Mouse (Mus musculus) midbrain, embryonic 15.5 days (tissue): ENCODE measurements around the gene Afg1l. TPM values are rescaled to one million over a fixed set of nuclear protein-coding genes. Genes with fewer than 3 reads are reported as not detected.

Source experiments
- ATAC-seq: fragments of 200-750 bp; cut with Nextera tagmentation; replicated peaks from 2 replicates; pipeline ENCODE4 v1.8.0; 2017; ENCODE audit warnings: moderate TSS enrichment
- H3K27ac ChIP-seq: fragments of 300-500 bp; sonication (generic); 2 replicates; pipeline ENCODE4 v1.5.1; 2015; ENCODE audit warnings: mild to moderate bottlenecking, inconsistent platforms
- H3K27me3 ChIP-seq: fragments of 300-500 bp; sonication (generic); replicated peaks from 2 replicates; pipeline ENCODE4 v1.6.1; 2015; ENCODE audit warnings: inconsistent platforms
- H3K36me3 ChIP-seq: fragments of 300-500 bp; sonication (generic); replicated peaks from 2 replicates; pipeline ENCODE4 v1.6.1; 2015; ENCODE audit warnings: inconsistent platforms
- H3K4me1 ChIP-seq: fragments of 300-500 bp; sonication (generic); 2 replicates; pipeline ENCODE4 v1.6.1; 2015; ENCODE audit warnings: inconsistent platforms
- H3K4me2 ChIP-seq: fragments of 300-500 bp; sonication (generic); 2 replicates; pipeline ENCODE4 v1.6.1; 2015; ENCODE audit warnings: inconsistent platforms, mild to moderate bottlenecking, moderate library complexity
- H3K4me3 ChIP-seq: fragments of 300-500 bp; sonication (generic); 2 replicates; pipeline ENCODE4 v1.5.1; 2015; ENCODE audit warnings: mild to moderate bottlenecking, inconsistent platforms
- H3K9ac ChIP-seq: fragments of 300-500 bp; sonication (generic); 2 replicates; pipeline ENCODE4 v1.6.1; 2015; ENCODE audit warnings: mild to moderate bottlenecking, inconsistent platforms
- H3K9me3 ChIP-seq: fragments of 300-500 bp; sonication (generic); 2 replicates; pipeline ENCODE4 v1.6.1; 2016; ENCODE audit warnings: inconsistent platforms
- WGBS: fragments of 180-500 bp; shearing (Covaris S2); methylation state at CpG from one replicate; pipeline ENCODE4 v1.1.7; 2015; ENCODE audit warnings: mixed read lengths; 5-methylcytosine and 5-hydroxymethylcytosine counted together
- polyA plus RNA-seq: library from polyadenylated mRNA; unstranded; fragments of >200 nt; fragmentation: Nextera tagmentation; extraction: Ambion mirVana; gene quantifications from 2 replicates; pipeline ENCODE4 v1.2.1, GENCODE M21; 2015

The Afg1l gene
- polyA plus RNA-seq, 1 experiment from 2014 or later = 7.4 TPM

DNA sequence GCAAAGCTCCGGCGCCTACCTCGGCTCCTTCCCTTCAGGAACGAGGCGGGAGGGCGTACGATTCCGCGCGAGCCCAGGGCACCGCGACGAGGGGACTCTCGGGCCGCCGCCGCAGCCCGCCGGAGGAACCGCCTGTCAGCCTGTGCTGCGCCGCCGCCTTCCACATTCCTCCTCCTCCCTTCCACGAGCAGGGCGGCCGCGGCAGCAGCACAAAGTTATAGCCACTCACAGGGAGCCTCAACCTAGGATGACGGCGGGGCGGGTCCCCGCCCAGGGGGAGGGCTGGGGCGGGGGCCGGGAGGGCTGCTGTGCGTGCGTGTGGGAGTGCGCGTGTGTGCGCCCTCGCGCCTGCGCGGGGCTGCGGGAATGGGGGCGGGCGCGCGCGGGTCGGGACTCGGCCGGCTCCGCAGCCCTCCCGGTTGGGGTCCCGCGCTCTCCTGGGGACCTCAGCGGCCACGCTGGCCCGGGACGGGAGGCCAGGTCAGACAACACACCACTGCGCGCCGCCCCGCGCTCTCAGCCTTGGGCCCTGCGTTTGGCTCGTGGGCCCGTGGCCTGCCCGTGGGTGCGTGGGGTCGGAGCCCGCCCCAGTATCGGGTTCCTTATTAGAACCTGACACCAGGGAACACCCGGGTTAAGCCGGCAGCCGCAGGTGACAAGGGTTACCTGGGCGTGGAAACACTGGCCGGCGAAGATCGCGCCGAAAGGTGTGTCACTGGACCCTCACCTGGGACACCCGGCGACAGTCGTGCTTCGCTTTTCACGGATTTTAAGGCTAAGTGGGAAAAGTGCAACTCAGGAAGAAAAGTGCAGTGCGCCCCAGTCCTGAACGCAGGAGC is 201.6 kb downstream of the Afg1l start, which contains the start of gene Foxo3:
Gene Foxo3, minus strand, starts transcription at position 249 of the 839 bp plus-strand sequence.
- ATAC-seq = peak; percentile 76
- Histone ChIP-seq H3K27ac (peak within 1 kb of the TSS; percentile 99), H3K36me3 (no peaks in the 10 kb centered on the region), H3K9me3 (no peaks in the 10 kb centered on the region), H3K4me1 (peaks cover 29% of the 10 kb centered on the region), H3K27me3 (peaks cover 16% of the 10 kb centered on the region; the same call in 1 of the 2 replicates), H3K4me3 (peak within 1 kb of the TSS; percentile 56), H3K4me2 (peak within 1 kb of the TSS; percentile 94), H3K9ac (peak within 1 kb of the TSS; percentile 54)
- WGBS = under 1% methylated on average over 80 of the region's 88 CpGs

DNA sequence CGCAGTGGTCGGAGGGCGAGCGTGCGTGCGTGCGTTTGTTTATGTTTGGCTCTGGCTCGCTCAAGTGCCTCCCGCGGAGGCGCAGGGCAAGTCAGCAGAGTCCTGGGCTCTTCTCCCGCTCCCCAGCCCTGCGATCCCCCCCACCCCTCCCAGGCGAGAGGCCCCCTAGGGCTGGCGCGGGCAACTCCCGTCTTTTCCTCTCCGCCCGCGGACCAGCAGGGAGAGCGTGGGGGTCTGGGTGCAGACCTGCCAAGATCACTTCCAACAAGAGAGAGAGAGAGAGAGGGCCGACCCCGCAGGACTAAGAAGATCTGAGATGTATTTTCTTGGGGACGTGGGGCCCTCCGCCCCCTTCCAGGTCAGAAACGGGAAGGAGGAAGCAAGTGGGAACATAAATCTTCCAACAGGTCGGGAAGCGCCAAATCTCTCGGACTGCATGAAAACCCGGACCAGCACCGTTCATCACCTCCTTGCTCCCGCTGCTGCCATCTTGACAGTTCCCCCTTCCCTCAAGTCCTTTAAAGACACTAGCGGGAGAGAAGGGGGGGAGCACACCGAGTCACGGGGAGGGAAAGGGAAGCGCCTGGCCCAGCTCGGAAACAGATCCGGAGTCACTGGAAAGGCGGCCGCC is 202.4 kb downstream of the Afg1l start:
- Histone ChIP-seq H3K4me2 (peak overlapping the region; percentile 94), H3K4me3 (peak overlapping the region; percentile 56), H3K9ac (peak overlapping the region; percentile 54), H3K36me3 (no peaks in the 10 kb centered on the region), H3K4me1 (peaks cover 32% of the 10 kb centered on the region), H3K27ac (peak overlapping the region; percentile 99), H3K27me3 (peaks cover 16% of the 10 kb centered on the region; the same call in 1 of the 2 replicates), H3K9me3 (no peaks in the 10 kb centered on the region)
- WGBS = under 1% methylated on average over 40 of the region's 40 CpGs
- ATAC-seq = peak; percentile 0; the same call in 1 of the 2 replicates

DNA sequence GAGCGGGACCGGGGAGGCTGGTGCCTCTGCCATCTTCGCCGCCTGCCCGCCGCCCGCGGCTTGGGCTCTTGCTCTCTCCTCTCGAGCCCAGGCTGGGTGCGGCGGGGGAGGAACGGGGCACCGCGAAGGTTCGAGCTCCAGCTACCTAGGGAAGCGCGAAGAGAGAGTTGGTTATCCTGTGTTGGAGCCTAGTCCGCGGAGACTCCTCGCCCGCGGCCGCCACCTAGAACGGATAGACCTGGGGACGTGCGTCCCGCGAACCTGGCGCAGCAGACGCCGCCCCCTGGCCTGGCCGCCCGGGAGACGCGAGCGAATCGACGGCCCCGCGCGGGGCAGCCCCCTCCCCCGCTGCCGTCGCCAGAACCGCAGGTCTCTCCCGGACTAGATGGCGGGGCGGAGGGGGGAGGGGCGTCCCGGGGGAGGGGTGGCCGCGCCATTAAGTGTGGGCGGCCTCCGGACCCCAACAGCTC is 202.9 kb downstream of the Afg1l start:
- ATAC-seq = no peak
- peaks cover 12% of the 10 kb centered on the region; the same call in 1 of the 2 replicates for H3K27me3 ChIP-seq
- peak overlapping the region; percentile 94 for H3K4me2 ChIP-seq
- H3K4me1 ChIP-seq = peaks cover 32% of the 10 kb centered on the region
- under 1% methylated on average over 52 of the region's 54 CpGs for WGBS
- no peaks in the 10 kb centered on the region for H3K36me3 ChIP-seq
- peak overlapping the region; percentile 99 for H3K27ac ChIP-seq
- peak overlapping the region; percentile 54 for H3K9ac ChIP-seq
- H3K9me3 ChIP-seq = no peaks in the 10 kb centered on the region
- peak overlapping the region; percentile 56 for H3K4me3 ChIP-seq

DNA sequence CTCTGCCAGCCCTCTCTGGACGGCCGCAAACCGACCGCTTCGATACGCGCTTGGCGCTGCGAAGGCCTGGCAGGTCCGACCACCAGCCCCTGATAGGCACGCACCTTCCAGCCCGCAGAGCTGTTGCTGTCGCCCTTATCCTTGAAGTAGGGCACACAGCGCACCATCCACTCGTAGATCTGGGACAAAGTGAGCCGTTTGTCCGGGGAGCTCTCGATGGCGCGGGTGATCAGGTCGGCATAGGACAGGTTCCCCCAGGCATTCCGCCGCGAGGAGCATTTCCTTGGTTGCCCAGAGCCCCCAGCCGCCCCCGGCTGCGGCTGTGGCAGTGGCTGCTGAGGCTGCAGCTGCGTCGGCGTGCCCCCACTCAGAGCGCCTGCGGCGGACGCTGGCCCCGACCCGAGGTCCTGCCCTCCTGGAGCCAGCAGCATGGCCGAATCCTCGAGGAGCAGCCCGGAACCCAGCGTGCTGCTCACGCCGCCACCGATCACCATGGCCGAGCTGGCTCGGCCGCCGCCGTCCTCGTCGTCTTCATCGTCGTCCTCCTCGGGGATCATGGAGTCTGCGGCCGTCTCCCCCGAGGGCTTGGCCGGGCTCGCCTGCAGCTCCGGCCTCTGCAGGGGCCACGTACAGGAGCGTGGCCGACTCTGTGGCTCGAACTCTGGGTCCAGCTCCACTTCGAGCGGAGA is 203.5 kb downstream of the Afg1l start:
- H3K9ac ChIP-seq = peak overlapping the region; percentile 54
- 2% methylated on average over 65 of the region's 65 CpGs for WGBS
- H3K4me1 ChIP-seq = peaks cover 32% of the 10 kb centered on the region
- no peak for ATAC-seq
- H3K27ac ChIP-seq = peak overlapping the region; percentile 99; the same call in 1 of the 2 replicates
- peaks cover 12% of the 10 kb centered on the region; the same call in 1 of the 2 replicates for H3K27me3 ChIP-seq
- H3K9me3 ChIP-seq = no peaks in the 10 kb centered on the region
- peak overlapping the region; percentile 56 for H3K4me3 ChIP-seq
- H3K4me2 ChIP-seq = peak overlapping the region; percentile 94
- no peaks in the 10 kb centered on the region for H3K36me3 ChIP-seq

DNA sequence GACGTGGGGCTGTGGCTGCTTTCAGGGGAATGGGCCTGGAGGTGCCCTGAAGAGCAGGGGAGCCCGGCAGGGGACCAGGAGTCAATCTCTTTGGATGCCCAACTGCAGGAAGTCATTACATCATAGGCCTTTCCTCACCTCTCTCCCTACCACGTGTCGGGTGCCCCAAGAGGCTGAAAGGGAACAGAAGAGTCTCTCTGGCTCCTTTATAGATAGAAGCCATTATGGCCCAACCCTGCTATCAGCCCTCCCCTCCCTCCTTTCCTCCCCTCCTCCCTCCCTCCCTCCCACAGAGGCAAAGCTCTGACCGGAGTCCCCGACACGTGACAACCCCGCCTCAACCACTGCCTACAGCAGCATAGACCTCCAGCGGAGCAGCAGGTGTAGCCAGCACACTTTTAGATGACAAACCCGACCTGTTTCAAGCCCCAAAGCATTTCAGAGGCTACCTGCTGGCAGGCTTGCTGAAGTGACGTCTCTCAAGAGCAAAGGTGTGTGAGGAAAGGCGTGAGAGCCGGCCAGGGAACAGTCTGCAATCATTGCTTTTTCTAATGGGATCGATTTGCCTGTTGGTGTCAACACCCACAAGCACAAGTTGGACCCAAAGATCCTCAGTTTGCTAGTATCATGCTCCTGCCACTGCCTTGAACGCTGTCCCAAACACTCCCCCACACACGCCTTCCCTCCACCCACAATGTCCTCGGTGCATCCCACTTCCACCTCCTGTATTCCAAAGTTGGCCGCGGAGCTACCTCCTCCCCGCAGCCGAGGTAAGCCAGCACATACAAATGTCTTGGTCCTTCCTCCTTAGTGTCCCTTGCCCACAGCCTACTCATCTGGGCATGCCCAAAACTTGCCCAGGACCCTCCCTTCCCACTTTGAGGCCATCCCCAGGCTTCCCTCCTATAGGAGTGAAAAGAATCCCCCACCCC is 204.3 kb downstream of the Afg1l start:
- no peak for ATAC-seq
- peaks cover 32% of the 10 kb centered on the region for H3K4me1 ChIP-seq
- 9% methylated on average over 21 of the region's 21 CpGs for WGBS
- no peaks in the 10 kb centered on the region for H3K36me3 ChIP-seq
- no peaks in the 10 kb centered on the region for H3K9me3 ChIP-seq
- peak overlapping the region; percentile 54; the same call in 1 of the 2 replicates for H3K9ac ChIP-seq
- peak overlapping the region; percentile 94 for H3K4me2 ChIP-seq
- no peak overlapping the region for H3K27ac ChIP-seq
- peaks cover 10% of the 10 kb centered on the region; the same call in 1 of the 2 replicates for H3K27me3 ChIP-seq
- peak overlapping the region; percentile 56 for H3K4me3 ChIP-seq

DNA sequence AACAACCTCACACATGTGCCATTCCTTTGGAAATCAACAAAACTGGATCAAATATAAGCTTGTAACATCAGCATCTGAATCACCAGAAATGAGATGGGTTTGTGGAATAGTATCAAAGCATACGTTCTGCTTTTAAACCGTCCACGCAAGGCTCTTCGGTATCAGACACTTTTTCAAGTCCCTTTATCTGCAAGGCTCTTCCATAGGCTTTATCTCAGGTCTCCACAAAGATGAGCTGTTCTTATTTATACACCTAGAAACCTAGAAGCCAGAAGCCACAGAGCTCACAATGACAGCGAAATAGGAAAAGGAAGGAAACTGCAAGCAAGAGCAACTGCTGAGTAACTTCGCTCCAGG is 205.0 kb downstream of the Afg1l start:
- Histone ChIP-seq H3K9me3 (no peaks in the 10 kb centered on the region), H3K9ac (no peak overlapping the region), H3K4me1 (peaks cover 27% of the 10 kb centered on the region), H3K4me2 (peak overlapping the region; percentile 94), H3K36me3 (no peaks in the 10 kb centered on the region), H3K27ac (no peak overlapping the region), H3K4me3 (no peak overlapping the region), H3K27me3 (peaks cover 10% of the 10 kb centered on the region; the same call in 1 of the 2 replicates)
- 76% methylated on average over 6 of the region's 6 CpGs for WGBS
- ATAC-seq = no peak

DNA sequence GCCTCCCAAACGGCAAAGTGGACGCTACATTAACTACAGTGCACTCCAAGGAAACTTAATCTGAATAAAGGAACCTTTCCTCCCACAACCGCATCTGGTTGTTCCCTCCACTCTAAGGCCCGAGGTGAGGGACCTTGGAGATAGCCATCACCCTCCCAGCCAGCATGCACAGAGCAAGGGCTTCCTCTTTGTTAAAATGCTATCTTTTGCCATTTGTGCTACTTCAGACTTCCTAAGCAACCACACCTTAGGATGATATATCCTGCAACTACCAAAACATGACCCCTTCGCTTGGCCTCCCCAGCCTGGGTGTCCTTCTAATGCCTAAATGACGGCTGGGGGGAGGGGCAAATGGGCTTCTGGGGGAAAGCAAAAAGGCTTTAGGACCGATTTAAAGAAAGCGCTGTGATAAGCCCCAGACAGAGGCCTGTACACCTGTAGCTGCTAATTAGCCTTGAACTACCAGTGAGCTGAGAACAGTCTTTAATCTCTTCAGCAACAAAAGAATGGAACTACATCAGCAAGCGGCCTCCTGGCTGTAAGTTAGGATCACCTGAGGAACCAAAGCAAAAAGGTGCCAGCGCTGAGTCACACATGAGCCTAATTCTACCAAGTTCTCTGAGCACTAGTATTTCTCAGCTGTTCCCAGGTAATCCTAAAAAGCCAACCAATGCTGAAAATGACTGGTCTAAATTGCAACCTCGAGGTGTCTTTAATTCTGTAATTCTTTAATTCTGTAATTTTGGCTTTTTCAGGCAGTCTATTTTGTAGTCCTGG is 206.7 kb downstream of the Afg1l start:
- H3K27me3 ChIP-seq = peaks cover 10% of the 10 kb centered on the region; the same call in 1 of the 2 replicates
- H3K4me2 ChIP-seq = no peak overlapping the region
- H3K9ac ChIP-seq = no peak overlapping the region
- no peaks in the 10 kb centered on the region for H3K36me3 ChIP-seq
- H3K4me1 ChIP-seq = peaks cover 27% of the 10 kb centered on the region
- no peak overlapping the region for H3K4me3 ChIP-seq
- no peak for ATAC-seq
- no peaks in the 10 kb centered on the region for H3K9me3 ChIP-seq
- 63% methylated on average over 11 of the region's 11 CpGs for WGBS
- H3K27ac ChIP-seq = no peak overlapping the region

DNA sequence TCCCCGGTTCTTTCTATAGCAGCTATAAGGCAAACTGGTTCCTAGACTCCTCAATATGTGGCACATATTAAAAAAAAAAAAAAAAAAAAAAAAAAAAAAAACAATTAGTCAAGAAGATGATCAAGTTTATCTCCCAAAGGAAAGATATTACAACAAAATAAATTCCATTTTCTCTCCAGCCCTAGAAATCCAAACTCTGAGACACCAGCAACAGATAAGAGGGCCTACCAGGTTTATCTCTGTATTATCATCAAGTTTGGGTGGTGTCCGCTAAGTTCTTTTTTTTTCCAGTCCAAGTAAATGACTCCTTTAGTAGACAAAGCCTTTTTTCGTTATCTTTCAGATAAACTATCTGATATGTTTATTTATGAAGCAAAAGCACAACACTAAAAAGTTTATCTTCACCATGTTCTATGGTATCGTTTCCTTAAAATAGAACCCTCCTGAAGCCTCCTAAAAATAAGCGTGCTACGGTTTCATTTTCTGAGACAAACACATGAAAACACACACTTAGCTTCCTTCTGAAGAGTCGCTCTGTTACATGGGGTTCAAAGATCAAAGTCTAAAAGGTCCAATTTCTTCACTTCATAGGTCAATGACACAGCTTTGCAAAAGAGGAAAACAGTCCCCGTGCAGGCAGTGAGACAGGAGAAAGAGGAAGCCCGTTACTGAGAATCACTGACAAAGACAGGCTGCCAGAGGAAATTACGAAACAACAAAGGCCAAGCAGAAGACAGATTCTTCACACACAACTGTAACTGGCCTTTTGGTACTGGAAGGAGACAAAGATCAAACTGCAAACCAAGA is 207.9 kb downstream of the Afg1l start:
- H3K27ac ChIP-seq = no peak overlapping the region
- no peak overlapping the region for H3K9ac ChIP-seq
- no peak overlapping the region for H3K4me2 ChIP-seq
- no peak overlapping the region for H3K4me3 ChIP-seq
- ATAC-seq = no peak
- no peaks in the 10 kb centered on the region; the same call in 1 of the 2 replicates for H3K36me3 ChIP-seq
- H3K9me3 ChIP-seq = no peaks in the 10 kb centered on the region
- 67% methylated on average over 10 of the region's 10 CpGs for WGBS
- H3K27me3 ChIP-seq = peaks cover 10% of the 10 kb centered on the region; the same call in 1 of the 2 replicates
- H3K4me1 ChIP-seq = peaks cover 27% of the 10 kb centered on the region

DNA sequence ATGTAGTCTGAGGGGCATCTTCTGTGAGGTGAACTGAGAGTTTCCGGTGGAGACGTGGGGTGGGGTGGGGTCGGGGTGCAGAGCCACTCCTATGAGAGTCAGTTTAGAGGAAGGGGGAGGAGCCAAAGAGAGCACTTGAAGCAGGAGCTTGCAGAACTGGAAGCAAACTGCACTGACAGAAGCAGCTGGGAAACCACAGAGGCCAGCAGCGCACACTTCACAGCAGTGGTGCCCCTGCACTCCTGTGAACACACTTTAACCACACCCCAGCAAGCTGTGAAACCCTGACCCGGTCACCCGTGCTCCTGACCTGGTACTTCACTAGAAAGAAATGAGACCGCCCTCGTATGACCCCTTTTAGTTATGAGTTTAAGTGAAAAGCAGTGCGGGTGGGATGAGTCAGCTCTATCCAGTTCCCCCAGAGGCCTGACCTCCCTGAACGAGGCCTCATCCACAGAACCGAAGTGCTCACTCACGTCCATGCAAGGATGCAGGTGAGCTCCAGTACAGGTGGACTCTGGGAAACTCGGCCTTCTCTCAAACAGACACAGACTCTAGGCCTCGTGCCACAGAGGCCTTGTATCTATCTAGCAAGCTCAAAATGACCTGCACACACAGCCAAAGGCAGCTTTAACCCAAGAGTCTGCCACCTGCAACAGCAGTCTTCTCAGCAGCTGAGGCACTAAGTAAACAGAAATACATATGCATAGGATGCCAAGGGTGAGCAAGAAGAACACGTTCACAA is 208.9 kb downstream of the Afg1l start:
- H3K27ac ChIP-seq = no peak overlapping the region
- H3K4me3 ChIP-seq = no peak overlapping the region
- WGBS = 79% methylated on average over 15 of the region's 15 CpGs
- no peaks in the 10 kb centered on the region; the same call in 1 of the 2 replicates for H3K36me3 ChIP-seq
- H3K9me3 ChIP-seq = no peaks in the 10 kb centered on the region
- ATAC-seq = no peak
- H3K9ac ChIP-seq = no peak overlapping the region
- H3K4me1 ChIP-seq = peaks cover 17% of the 10 kb centered on the region
- H3K27me3 ChIP-seq = peaks cover 10% of the 10 kb centered on the region; the same call in 1 of the 2 replicates
- H3K4me2 ChIP-seq = no peak overlapping the region
